Mouse (Mus musculus): Measurements from ENCODE around the gene B3gntl1. TPM values are rescaled to one million over a fixed set of nuclear protein-coding genes. Genes with fewer than 3 reads are reported as not detected.

Gene B3gntl1
- total RNA-seq, 1 experiment from 2014 or later = 9.2 TPM

DNA sequence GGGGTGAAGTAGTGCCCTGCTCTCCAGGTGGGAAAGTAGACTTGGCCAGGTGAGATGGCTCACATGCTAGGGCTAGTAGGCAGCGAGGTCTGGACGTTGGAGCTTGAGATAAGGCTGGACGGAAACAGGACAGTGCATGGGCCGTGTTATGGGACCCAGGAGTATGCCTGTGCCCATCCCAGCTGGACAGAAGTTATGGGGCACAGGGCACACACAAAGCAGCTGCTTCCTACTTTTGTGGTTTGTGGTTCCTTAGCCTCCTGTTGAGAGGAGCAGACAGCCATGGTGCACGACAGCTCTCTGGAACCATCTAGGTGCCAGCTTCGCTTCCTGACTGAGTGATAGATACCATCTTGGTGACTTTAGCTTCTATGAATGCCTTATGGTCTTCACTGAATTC lies 67.3 kb downstream of the B3gntl1 start:
- no peak for ATAC-seq (replicated peaks; ENCODE audit: insufficient number of reproducible peaks, low FRiP score, low TSS enrichment, poor library complexity, severe bottlenecking)

DNA sequence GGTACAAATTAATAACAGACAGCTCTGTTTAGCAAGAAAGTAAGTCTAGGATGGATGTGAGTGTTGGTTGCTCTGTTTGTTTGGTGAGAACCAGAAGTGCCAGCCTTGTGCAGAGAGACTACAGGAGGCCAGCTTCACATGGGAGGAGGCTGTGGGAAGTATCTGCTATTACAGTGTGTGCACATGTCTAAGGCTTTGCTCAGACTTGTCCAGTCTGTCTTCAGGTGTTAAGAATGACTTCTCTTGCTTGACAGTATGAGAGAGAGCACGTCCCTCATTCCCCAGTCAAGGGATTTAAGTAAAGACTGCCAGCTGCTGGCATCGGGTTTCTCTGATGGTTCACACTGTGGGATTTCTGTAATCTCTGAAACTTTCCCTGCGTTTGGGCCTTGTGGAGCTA lies 71.5 kb downstream of the B3gntl1 start:
- ATAC-seq (replicated peaks; ENCODE audit: insufficient number of reproducible peaks, low FRiP score, low TSS enrichment, poor library complexity, severe bottlenecking) = no peak

DNA sequence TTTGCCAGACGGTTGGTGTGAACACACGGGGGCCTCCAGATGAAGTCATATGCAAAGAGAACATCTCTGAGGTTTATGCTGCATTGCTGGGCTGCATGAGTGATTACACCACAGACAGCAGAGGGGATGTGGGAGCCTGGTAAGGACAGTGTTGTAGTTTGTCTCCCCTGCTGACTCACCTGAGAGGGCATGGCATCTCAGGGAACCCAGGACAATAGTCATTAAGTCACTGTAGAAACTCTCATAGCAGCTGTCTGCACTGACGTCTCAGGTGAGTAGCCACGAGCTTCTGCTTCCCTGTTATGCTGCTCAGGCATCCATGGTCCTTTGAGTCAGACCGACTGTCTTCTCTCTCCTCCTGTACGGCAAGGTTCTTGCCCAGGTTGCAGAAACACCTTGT lies 75.7 kb downstream of the B3gntl1 start:
- ATAC-seq (replicated peaks; ENCODE audit: insufficient number of reproducible peaks, low FRiP score, low TSS enrichment, poor library complexity, severe bottlenecking) = no peak

DNA sequence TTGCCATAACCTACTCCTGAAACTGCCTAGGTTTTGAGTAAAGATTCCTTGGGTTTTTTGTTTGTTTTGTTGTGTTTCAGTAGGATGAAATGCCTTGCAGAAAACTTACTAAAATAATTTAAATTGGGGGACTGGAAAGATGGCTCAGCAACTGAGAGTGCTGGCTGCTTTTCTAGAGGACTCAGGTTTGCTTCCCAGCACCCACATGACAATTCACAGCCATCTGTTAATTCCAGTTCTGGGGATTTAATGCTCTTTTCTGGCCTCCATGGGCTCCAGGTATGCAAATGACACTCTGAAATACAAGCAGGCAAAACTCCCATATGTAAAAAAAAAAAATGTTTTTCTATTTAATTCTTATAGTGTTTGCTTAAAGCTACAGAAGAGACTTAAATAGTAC lies 91.1 kb downstream of the B3gntl1 start:
- ATAC-seq (replicated peaks; ENCODE audit: insufficient number of reproducible peaks, low FRiP score, low TSS enrichment, poor library complexity, severe bottlenecking) = no peak

Other genes with a start within 250 kb of the B3gntl1 start
- gene Fn3k, start 238.2 kb downstream of the B3gntl1 start, total RNA-seq (2017) = not detected in 3 replicates
- gene Tbcd, start 221.2 kb downstream of the B3gntl1 start, total RNA-seq (2017) = 23.1 to 29.1 TPM (median 26.4 TPM) in 3 replicates
- 0.19 TPM in 1 of 3 replicates, not detected in the others for gene Zfp750, start 153.8 kb downstream of the B3gntl1 start, total RNA-seq (2017)
- 262 to 469 TPM (median 399 TPM) in 3 replicates for gene Metrnl, start 28.4 kb upstream of the B3gntl1 start, total RNA-seq (2017)
- gene Ptchd3, start 157.1 kb upstream of the B3gntl1 start, total RNA-seq (2017) = not detected in 3 replicates